Mouse (Mus musculus): ENCODE results near the gene Alkbh8.

DNA sequence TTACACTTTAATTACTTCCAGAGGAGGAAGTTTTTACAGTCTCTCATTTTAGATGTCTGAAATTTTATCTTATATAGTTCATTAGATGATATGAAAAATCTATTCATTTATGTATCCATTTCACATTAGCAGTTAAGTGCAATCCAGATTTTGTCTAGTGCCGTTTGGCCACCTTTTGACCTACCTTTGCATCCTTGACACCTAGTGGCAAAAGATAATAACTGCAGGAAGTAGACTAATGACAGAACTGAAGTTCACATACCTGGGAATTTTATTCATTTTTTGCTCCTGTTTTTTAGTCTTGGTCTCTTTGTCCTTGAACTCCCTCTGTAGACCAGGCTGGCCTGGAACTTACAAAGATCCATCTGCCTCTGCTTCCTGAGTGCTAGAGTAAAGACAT lies 15.1 kb downstream of the Alkbh8 start:
- TF ChIP-seq EP300 (IDR thresholded peaks at IDR 0.05; ENCODE audit: low read depth): no peak
- no peak; the same call in 1 of the 2 replicates for TF ChIP-seq CTCF (IDR thresholded peaks at IDR 0.05; ENCODE audit: low read depth)

Data from heart, postnatal 0 days (tissue).